8 mouse cellular contexts compared by ENCODE assay signal in genomic region chr11:12558995-12559633, GRCm38 (mm10).
DNase-seq lines count a peak whose midpoint lies in the region; ATAC-seq lines count a peak whose summit lies in the region.

No protein-coding gene starts in this region.

- no peak overlapping the region for H3K9ac ChIP-seq in kidney, embryonic 15.5 days
- no peak overlapping the region for H3K9ac ChIP-seq in embryonic facial prominence, embryonic 12.5 days
- H3K9ac ChIP-seq in midbrain, embryonic 12.5 days (replicated peaks), result no peak overlapping the region

- DNase-seq in kidney, adult 8-10 months, result peak; percentile 15 to 18
- DNase-seq in NIH3T3 (ENCODE audit: low read depth), result peak; percentile 79
- DNase-seq in kidney, postnatal 10 days, result peak; percentile 14
- DNase-seq in spleen, postnatal 10 days (ENCODE audit: low spot score in 2 of 2), result no peak

- H3K27me3 ChIP-seq in kidney, embryonic 15.5 days, result no peaks in the 10 kb centered on the region
- H3K27me3 ChIP-seq in embryonic facial prominence, embryonic 12.5 days, result no peaks in the 10 kb centered on the region
- H3K27me3 ChIP-seq in midbrain, embryonic 12.5 days, result 0 out of 2 replicates have a peak, but pooled peaks cover 2% of the 10 kb centered on the region

- no peak for ATAC-seq in kidney, embryonic 15.5 days (replicated peaks; ENCODE audit: low FRiP score)
- ATAC-seq in embryonic facial prominence, embryonic 12.5 days (ENCODE audit: insufficient number of reproducible peaks, insufficient read depth, low FRiP score, low TSS enrichment), result peak; percentile 84
- ATAC-seq in midbrain, embryonic 12.5 days (ENCODE audit: low FRiP score, low read depth), result peak; percentile 89
- no peak for ATAC-seq in megakaryocyte, adult 5-6 weeks (ENCODE audit: poor library complexity, severe bottlenecking)

- no peak overlapping the region for H3K4me2 ChIP-seq in kidney, embryonic 15.5 days
- H3K4me2 ChIP-seq in embryonic facial prominence, embryonic 12.5 days (replicated peaks), result no peak overlapping the region
- no peak overlapping the region for H3K4me2 ChIP-seq in midbrain, embryonic 12.5 days (replicated peaks)

- no peak overlapping the region for H3K4me3 ChIP-seq in kidney, embryonic 15.5 days (replicated peaks)
- no peak overlapping the region for H3K4me3 ChIP-seq in embryonic facial prominence, embryonic 12.5 days
- no peak overlapping the region for H3K4me3 ChIP-seq in midbrain, embryonic 12.5 days

- H3K27ac ChIP-seq in kidney, embryonic 15.5 days, result no peak overlapping the region
- H3K27ac ChIP-seq in embryonic facial prominence, embryonic 12.5 days, result no peak overlapping the region
- no peak overlapping the region for H3K27ac ChIP-seq in midbrain, embryonic 12.5 days (replicated peaks)

- H3K36me3 ChIP-seq in kidney, embryonic 15.5 days, result no peaks in the 10 kb centered on the region
- no peaks in the 10 kb centered on the region for H3K36me3 ChIP-seq in embryonic facial prominence, embryonic 12.5 days
- no peaks in the 10 kb centered on the region for H3K36me3 ChIP-seq in midbrain, embryonic 12.5 days

- no peaks in the 10 kb centered on the region for H3K9me3 ChIP-seq in kidney, embryonic 15.5 days (replicated peaks)
- H3K9me3 ChIP-seq in embryonic facial prominence, embryonic 12.5 days, result 0 out of 2 replicates have a peak, but pooled peaks cover 3% of the 10 kb centered on the region
- H3K9me3 ChIP-seq in midbrain, embryonic 12.5 days, result no peaks in the 10 kb centered on the region

- H3K4me1 ChIP-seq in kidney, embryonic 15.5 days, result no peaks in the 10 kb centered on the region
- H3K4me1 ChIP-seq in embryonic facial prominence, embryonic 12.5 days, result no peaks in the 10 kb centered on the region
- H3K4me1 ChIP-seq in midbrain, embryonic 12.5 days, result no peaks in the 10 kb centered on the region

- 27% methylated on average over 1 of the region's 1 CpGs for WGBS in kidney, embryonic 15.5 days
- WGBS in embryonic facial prominence, embryonic 12.5 days, result 33% methylated on average over 1 of the region's 1 CpGs
- 26% methylated on average over 1 of the region's 1 CpGs for WGBS in midbrain, embryonic 12.5 days

Comparison
In these comparisons a context has a peak if more than half of its experiments do, and no peak if none do; other contexts are left out.
1. DNase-seq: peak in kidney, adult 8-10 months (2 of 2), NIH3T3 (single experiment) and kidney, postnatal 10 days (single experiment); none in spleen, postnatal 10 days (0 of 2).
2. ATAC-seq: peak in embryonic facial prominence, embryonic 12.5 days (single experiment) and midbrain, embryonic 12.5 days (single experiment); none in kidney, embryonic 15.5 days (single experiment) and megakaryocyte, adult 5-6 weeks (single experiment).